Mouse (Mus musculus) liver, embryonic 14.5 days (tissue): ENCODE data around the gene Gtdc1. TPM values are rescaled to one million over a fixed set of nuclear protein-coding genes. Genes with fewer than 3 reads are reported as not detected.

Experiments
- ATAC-seq: fragments of 200-750 bp; cut with Nextera tagmentation; 2 replicates; pipeline ENCODE4 v1.8.0; 2017; ENCODE audit warnings: moderate number of reproducible peaks, mild to moderate bottlenecking, moderate library complexity; ENCODE audit not compliant: insufficient read depth
- DNase-seq, 3 experiments: peaks; one replicate each; pipeline ENCODE4 v3.0.0-alpha.2; 2012 to 2013; ENCODE audit warnings: low read depth in 3 of 3, low spot score in 3 of 3
- H3K27ac ChIP-seq: fragments of 300-500 bp; sonication (generic); 2 replicates; pipeline ENCODE4 v1.5.1; 2014; ENCODE audit warnings: moderate library complexity, mild to moderate bottlenecking, control low read depth, inconsistent platforms
- H3K27me3 ChIP-seq: fragments of 300-500 bp; sonication (generic); 2 replicates; pipeline ENCODE4 v1.6.1; 2014; ENCODE audit warnings: mild to moderate bottlenecking, low read length, moderate library complexity; ENCODE audit not compliant: control insufficient read depth, insufficient read depth
- H3K36me3 ChIP-seq: fragments of 300-500 bp; sonication (generic); replicated peaks from 2 replicates; pipeline ENCODE4 v1.6.1; 2014; ENCODE audit warnings: low read depth; ENCODE audit not compliant: control insufficient read depth, insufficient read depth
- H3K4me1 ChIP-seq, 2 experiments: fragments of 200-500 bp in 1 of 2; fragments of 300-500 bp in 1 of 2; sonication (generic) in 1 of 2; replicated peaks; 2 replicates each; pipeline ENCODE4 v1.6.1; 2012 to 2014; ENCODE audit warnings: antibody characterized with exemption in 1 of 2, inconsistent platforms in 1 of 2, low read length in 1 of 2; ENCODE audit not compliant: control insufficient read depth in 2 of 2, insufficient read depth in 2 of 2
- H3K4me2 ChIP-seq: fragments of 300-500 bp; sonication (generic); 2 replicates; pipeline ENCODE4 v1.6.1; 2014; ENCODE audit warnings: low read depth, mild to moderate bottlenecking, control low read depth, moderate library complexity
- H3K4me3 ChIP-seq, 2 experiments: fragments of 200-500 bp in 1 of 2; fragments of 300-500 bp in 1 of 2; sonication (generic) in 1 of 2; 2 replicates each; pipeline ENCODE4 v1.5.1; 2012 to 2014; ENCODE audit warnings: low read depth in 2 of 2, low read length in 2 of 2, mild to moderate bottlenecking in 2 of 2, control low read depth in 1 of 2, inconsistent platforms in 1 of 2, moderate library complexity in 1 of 2; ENCODE audit not compliant: insufficient read depth in 1 of 2
- H3K9ac ChIP-seq: fragments of 300-500 bp; sonication (generic); replicated peaks from 2 replicates; pipeline ENCODE4 v1.6.1; 2014; ENCODE audit warnings: mild to moderate bottlenecking, control low read depth, moderate library complexity
- H3K9me3 ChIP-seq: fragments of 300-500 bp; sonication (generic); 2 replicates; pipeline ENCODE4 v1.6.1; 2016; ENCODE audit warnings: low read length, mixed read lengths; ENCODE audit not compliant: control insufficient read depth
- CTCF ChIP-seq: IDR thresholded peaks from 2 replicates; pipeline ENCODE4 v1.5.1; 2016; ENCODE audit warnings: antibody characterized with exemption, low read depth, control low read depth
- EP300 ChIP-seq: IDR thresholded peaks from 2 replicates; pipeline ENCODE4 v1.6.1; 2016; ENCODE audit warnings: antibody characterized with exemption, low read depth
- WGBS: fragments of 180-500 bp; shearing (Covaris S2); extraction: QIAGEN DNeasy Blood & Tissue Kit; methylation state at CpG from one replicate; pipeline ENCODE4 v1.1.7; 2014; ENCODE audit not compliant: insufficient replicate concordance; 5-methylcytosine and 5-hydroxymethylcytosine counted together
- polyA plus RNA-seq, 2 experiments: library from polyadenylated mRNA; depleted of rRNA in 1 of 2; stranded (reverse) in 1 of 2; unstranded in 1 of 2; fragments of >200 nt; fragmentation: Nextera tagmentation in 1 of 2; extraction: Ambion mirVana in 1 of 2; gene quantifications; 2 replicates each; pipeline versions ENCODE4 v1.2.1 to v1.2.3; 2012 to 2014

Gtdc1 gene
- polyA plus RNA-seq, 2 experiments: 3.6 to 5.8 TPM

- no peak overlapping the region for H3K27ac ChIP-seq
- WGBS: 73% methylated on average over 7 of the region's 7 CpGs
- H3K4me2 ChIP-seq: no peak overlapping the region
- DNase-seq (no peak), ATAC-seq (no peak)
- H3K27me3 ChIP-seq: no peaks in the 10 kb centered on the region
- no peaks in the 10 kb centered on the region for H3K9me3 ChIP-seq
- H3K36me3 ChIP-seq: no peaks in the 10 kb centered on the region
- no peaks in the 10 kb centered on the region for H3K4me1 ChIP-seq
- H3K4me3 ChIP-seq: no peak overlapping the region
- no peak overlapping the region for H3K9ac ChIP-seq
- TF ChIP-seq EP300: no peak
- no peak for TF ChIP-seq CTCF
These were observed 358.1 kb downstream of the Gtdc1 start for GRCm38 (mm10) chr2:44569140-44569952.

DNA sequence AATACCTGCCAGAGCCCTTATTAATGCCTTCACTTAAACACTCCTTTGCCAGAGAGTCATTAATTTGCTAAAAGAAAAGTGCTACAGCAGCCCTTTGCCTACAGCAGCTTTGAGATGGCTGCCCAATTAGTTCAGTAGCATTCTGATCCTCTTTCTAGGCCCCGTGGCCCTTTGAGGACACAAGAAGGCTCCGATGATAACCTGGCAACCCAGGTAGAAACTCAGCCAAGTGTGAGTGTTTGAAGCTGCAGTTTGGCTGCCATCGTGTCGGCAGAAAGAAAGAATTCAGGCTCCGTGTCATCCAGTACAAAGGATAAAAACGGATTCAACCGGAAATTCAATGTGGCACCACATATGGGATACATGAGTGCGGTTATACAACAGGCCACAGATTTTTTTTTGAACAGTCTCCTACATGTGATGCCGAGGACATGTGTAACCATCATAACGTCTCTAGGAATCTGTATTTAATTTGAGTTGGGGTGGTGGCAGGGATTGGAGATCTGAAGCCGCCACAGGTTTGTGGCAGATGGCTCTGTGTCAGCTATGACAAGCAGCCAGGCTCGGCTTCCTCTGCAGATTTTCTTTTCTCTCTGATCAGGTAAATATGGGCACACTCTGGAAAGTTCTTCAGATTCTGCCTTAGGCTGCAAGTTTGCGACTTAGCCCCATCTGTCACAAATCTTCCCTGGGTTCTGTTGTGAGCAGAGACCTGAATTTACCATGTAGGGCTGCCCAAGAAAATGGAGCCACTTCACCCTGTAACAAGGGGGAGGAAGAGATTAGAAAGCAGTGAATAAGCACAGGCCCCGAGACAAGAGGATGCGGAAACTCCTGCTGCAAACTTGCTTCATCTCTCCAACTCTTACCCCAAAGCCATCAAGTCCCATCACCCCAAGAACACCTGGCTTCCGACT, 362.4 kb downstream of the Gtdc1 start:
- H3K4me1 ChIP-seq: no peaks in the 10 kb centered on the region
- no peaks in the 10 kb centered on the region for H3K36me3 ChIP-seq
- DNase-seq: no peak
- TF ChIP-seq CTCF (no peak), EP300 (no peak)
- H3K4me3 ChIP-seq: no peak overlapping the region
- no peak overlapping the region for H3K9ac ChIP-seq
- ATAC-seq: no peak
- H3K4me2 ChIP-seq: no peak overlapping the region
- no peaks in the 10 kb centered on the region for H3K9me3 ChIP-seq
- WGBS: 72% methylated on average over 16 of the region's 16 CpGs
- no peak overlapping the region for H3K27ac ChIP-seq
- H3K27me3 ChIP-seq: no peaks in the 10 kb centered on the region

GRCm38 (mm10) chr2:44561789-44562188, 365.7 kb downstream of the Gtdc1 start:
- Histone ChIP-seq H3K4me1 (no peaks in the 10 kb centered on the region), H3K27ac (no peak overlapping the region), H3K4me2 (no peak overlapping the region), H3K4me3 (no peak overlapping the region), H3K27me3 (peaks cover 6% of the 10 kb centered on the region), H3K9me3 (no peaks in the 10 kb centered on the region), H3K9ac (no peak overlapping the region), H3K36me3 (no peaks in the 10 kb centered on the region)
- WGBS: 55% methylated on average over 4 of the region's 4 CpGs
- ATAC-seq (no peak), DNase-seq (no peak)
- no peak for TF ChIP-seq EP300

GRCm38 (mm10) chr2:44559242-44559944, 368.1 kb downstream of the Gtdc1 start:
- H3K4me1 ChIP-seq: no peaks in the 10 kb centered on the region
- DNase-seq (no peak), ATAC-seq (no peak)
- no peaks in the 10 kb centered on the region for H3K36me3 ChIP-seq
- no peaks in the 10 kb centered on the region for H3K9me3 ChIP-seq
- no peak overlapping the region for H3K9ac ChIP-seq
- H3K4me2 ChIP-seq: no peak overlapping the region
- 63% methylated on average over 6 of the region's 6 CpGs for WGBS
- no peak overlapping the region for H3K4me3 ChIP-seq
- H3K27ac ChIP-seq: no peak overlapping the region
- H3K27me3 ChIP-seq: peaks cover 9% of the 10 kb centered on the region
- TF ChIP-seq CTCF: no peak
- TF ChIP-seq EP300: no peak
